Mouse (Mus musculus) heart, embryonic 14.5 days (tissue): ENCODE data around the gene Slc35e4. TPM values are rescaled to one million over a fixed set of nuclear protein-coding genes. Genes with fewer than 3 reads are reported as not detected.

Source experiments
- ATAC-seq: fragments of 200-750 bp; cut with Nextera tagmentation; 2 replicates; pipeline ENCODE4 v1.8.0; 2017; ENCODE audit warnings: low read depth, moderate TSS enrichment; ENCODE audit not compliant: insufficient number of reproducible peaks, insufficient read depth, low FRiP score
- H3K27ac ChIP-seq, 2 experiments: fragments of 200-500 bp in 1 of 2; fragments of 300-500 bp in 1 of 2; sonication (generic) in 1 of 2; replicated peaks in 1 of 2; 2 replicates each; pipeline ENCODE4 v1.5.1; 2012 to 2014; ENCODE audit warnings: low read depth in 2 of 2, low read length in 2 of 2, control low read depth in 1 of 2, mild to moderate bottlenecking in 1 of 2, mixed read lengths in 1 of 2; ENCODE audit not compliant: control insufficient read depth in 1 of 2, insufficient read depth in 1 of 2
- H3K27me3 ChIP-seq: fragments of 300-500 bp; sonication (generic); 2 replicates; pipeline ENCODE4 v1.6.1; 2014; ENCODE audit warnings: mild to moderate bottlenecking, low read length, control low read depth; ENCODE audit not compliant: control insufficient read depth, insufficient read depth
- H3K36me3 ChIP-seq: fragments of 300-500 bp; sonication (generic); 2 replicates; pipeline ENCODE4 v1.6.1; 2014; ENCODE audit warnings: mild to moderate bottlenecking, control low read depth, low read length, mixed read lengths; ENCODE audit not compliant: control insufficient read depth, insufficient read depth
- H3K4me1 ChIP-seq, 2 experiments: fragments of 200-500 bp in 1 of 2; fragments of 300-500 bp in 1 of 2; sonication (generic) in 1 of 2; 2 replicates each; pipeline ENCODE4 v1.6.1; 2012 to 2014; ENCODE audit warnings: low read length in 2 of 2, control low read depth in 1 of 2, mixed read lengths in 1 of 2; ENCODE audit not compliant: control insufficient read depth in 2 of 2, insufficient read depth in 2 of 2
- H3K4me2 ChIP-seq: fragments of 300-500 bp; sonication (generic); 2 replicates; pipeline ENCODE4 v1.6.1; 2014; ENCODE audit warnings: mild to moderate bottlenecking, low read length
- H3K4me3 ChIP-seq, 2 experiments: fragments of 200-500 bp in 1 of 2; fragments of 300-500 bp in 1 of 2; sonication (generic) in 1 of 2; 2 replicates each; pipeline ENCODE4 v1.5.1; 2012 to 2014; ENCODE audit warnings: low read length in 2 of 2, mild to moderate bottlenecking in 2 of 2, control low read depth in 1 of 2, low read depth in 1 of 2, moderate library complexity in 1 of 2; ENCODE audit not compliant: control insufficient read depth in 1 of 2, insufficient read depth in 1 of 2
- H3K9ac ChIP-seq: fragments of 300-500 bp; sonication (generic); 2 replicates; pipeline ENCODE4 v1.6.1; 2014; ENCODE audit warnings: mild to moderate bottlenecking, low read length
- H3K9me3 ChIP-seq: fragments of 300-500 bp; sonication (generic); 2 replicates; pipeline ENCODE4 v1.6.1; 2016; ENCODE audit warnings: low read length, control low read depth; ENCODE audit not compliant: control insufficient read depth
- WGBS: fragments of 180-500 bp; shearing (Covaris S2); extraction: QIAGEN DNeasy Blood & Tissue Kit; methylation state at CpG from one replicate; pipeline ENCODE4 v1.1.7; 2014; 5-methylcytosine and 5-hydroxymethylcytosine counted together
- polyA plus RNA-seq: library from polyadenylated mRNA; unstranded; fragments of >200 nt; fragmentation: Nextera tagmentation; extraction: Ambion mirVana; gene quantifications from 2 replicates; pipeline ENCODE4 v1.2.1, GENCODE M21; 2014

The Slc35e4 gene
- polyA plus RNA-seq, 1 experiment from 2014 or later: 3.4 TPM

GRCm38 (mm10) chr11:3930931-3931330 is 16.5 kb upstream of the Slc35e4 start:
- H3K4me1 ChIP-seq: peaks cover 6 to 14% of the 10 kb centered on the region in 2 experiments
- H3K36me3 ChIP-seq: peaks cover 19% of the 10 kb centered on the region
- ATAC-seq: no peak
- H3K4me2 ChIP-seq: peak overlapping the region; percentile 78
- WGBS: 49% methylated on average over 6 of the region's 6 CpGs
- H3K9me3 ChIP-seq: no peaks in the 10 kb centered on the region
- H3K9ac ChIP-seq: peak overlapping the region; percentile 74; the same call in 1 of the 2 replicates
- H3K27ac ChIP-seq: no peak overlapping the region
- peak overlapping the region; percentile 49 to 58; a peak in 3 of 4 replicates for H3K4me3 ChIP-seq
- no peaks in the 10 kb centered on the region for H3K27me3 ChIP-seq

- Histone ChIP-seq H3K27me3 (no peaks in the 10 kb centered on the region), H3K4me3 (no peak overlapping the region), H3K4me2 (no peak overlapping the region), H3K27ac (no peak overlapping the region), H3K9me3 (no peaks in the 10 kb centered on the region), H3K9ac (no peak overlapping the region), H3K4me1 (peaks cover 6 to 14% of the 10 kb centered on the region in 2 experiments), H3K36me3 (peaks cover 23% of the 10 kb centered on the region)
- WGBS: 83% methylated on average over 4 of the region's 4 CpGs
- no peak for ATAC-seq
Observed at GRCm38 (mm10) chr11:3930019-3930418, 15.6 kb upstream of the Slc35e4 start.

GRCm38 (mm10) chr11:3925916-3926315 is 11.5 kb upstream of the Slc35e4 start:
- no peaks in the 10 kb centered on the region for H3K27me3 ChIP-seq
- H3K9me3 ChIP-seq: no peaks in the 10 kb centered on the region
- peaks cover 57% of the 10 kb centered on the region for H3K36me3 ChIP-seq
- peaks cover under 1 to 2% of the 10 kb centered on the region in 2 experiments; a peak in 1 of 4 replicates for H3K4me1 ChIP-seq
- no peak for ATAC-seq
- no peak overlapping the region for H3K4me2 ChIP-seq
- H3K4me3 ChIP-seq: no peak overlapping the region
- no peak overlapping the region for H3K27ac ChIP-seq
- WGBS: 88% methylated on average over 10 of the region's 10 CpGs
- H3K9ac ChIP-seq: no peak overlapping the region

- Histone ChIP-seq H3K9ac (no peak overlapping the region), H3K27ac (no peak overlapping the region), H3K9me3 (no peaks in the 10 kb centered on the region), H3K4me3 (no peak overlapping the region), H3K27me3 (no peaks in the 10 kb centered on the region), H3K4me2 (no peak overlapping the region), H3K36me3 (peaks cover 63% of the 10 kb centered on the region), H3K4me1 (no peaks in the 10 kb centered on the region)
- 94% methylated on average over 6 of the region's 6 CpGs for WGBS
- no peak for ATAC-seq
Observed at GRCm38 (mm10) chr11:3922731-3923130, 8.3 kb upstream of the Slc35e4 start.

GRCm38 (mm10) chr11:3922115-3922514 is 7.7 kb upstream of the Slc35e4 start:
- Histone ChIP-seq H3K9ac (no peak overlapping the region), H3K27me3 (no peaks in the 10 kb centered on the region), H3K4me3 (no peak overlapping the region), H3K27ac (no peak overlapping the region), H3K4me2 (no peak overlapping the region), H3K9me3 (no peaks in the 10 kb centered on the region), H3K4me1 (no peaks in the 10 kb centered on the region), H3K36me3 (peaks cover 64% of the 10 kb centered on the region)
- 87% methylated on average over 9 of the region's 9 CpGs for WGBS
- ATAC-seq: no peak

GRCm38 (mm10) chr11:3921281-3921850 is 6.9 kb upstream of the Slc35e4 start:
- Histone ChIP-seq H3K27ac (no peak overlapping the region), H3K27me3 (no peaks in the 10 kb centered on the region), H3K36me3 (peaks cover 61% of the 10 kb centered on the region), H3K4me2 (no peak overlapping the region), H3K4me1 (no peaks in the 10 kb centered on the region), H3K9ac (no peak overlapping the region), H3K4me3 (no peak overlapping the region), H3K9me3 (no peaks in the 10 kb centered on the region)
- no peak for ATAC-seq
- 22% methylated on average over 8 of the region's 8 CpGs for WGBS

- H3K4me1 ChIP-seq: peaks cover 0 to 7% of the 10 kb centered on the region in 2 experiments; a peak in 1 of 4 replicates
- no peak overlapping the region for H3K4me2 ChIP-seq
- no peak overlapping the region for H3K9ac ChIP-seq
- H3K9me3 ChIP-seq: no peaks in the 10 kb centered on the region
- no peaks in the 10 kb centered on the region for H3K27me3 ChIP-seq
- no peak overlapping the region for H3K4me3 ChIP-seq
- ATAC-seq: no peak
- H3K27ac ChIP-seq: no peak overlapping the region
- H3K36me3 ChIP-seq: peaks cover 55% of the 10 kb centered on the region
- 83% methylated on average over 7 of the region's 7 CpGs for WGBS
Observed at GRCm38 (mm10) chr11:3920476-3920875, 6.0 kb upstream of the Slc35e4 start.

GRCm38 (mm10) chr11:3918738-3919137 is 4.3 kb upstream of the Slc35e4 start:
- H3K27me3 ChIP-seq: no peaks in the 10 kb centered on the region
- no peak overlapping the region for H3K4me2 ChIP-seq
- no peaks in the 10 kb centered on the region for H3K9me3 ChIP-seq
- H3K36me3 ChIP-seq: peaks cover 41% of the 10 kb centered on the region
- 58% methylated on average over 1 of the region's 1 CpGs for WGBS
- no peak overlapping the region for H3K9ac ChIP-seq
- H3K27ac ChIP-seq: no peak overlapping the region
- H3K4me1 ChIP-seq: peaks cover 0 to 9% of the 10 kb centered on the region in 2 experiments; a peak in 1 of 4 replicates
- ATAC-seq: no peak
- no peak overlapping the region for H3K4me3 ChIP-seq
